Mouse (Mus musculus) embryonic fibroblast, embryonic 13.5 days (primary cell): ENCODE measurements around the gene Amph.

Experiments used
- CTCF ChIP-seq: IDR thresholded peaks from 2 replicates; pipeline ENCODE4 v1.5.1; 2011; ENCODE audit warnings: mild to moderate bottlenecking, control low read depth, low read length, moderate library complexity, borderline replicate concordance; ENCODE audit not compliant: insufficient read depth
- POLR2A ChIP-seq: IDR thresholded peaks from 2 replicates; pipeline ENCODE4 v1.6.1; 2011; ENCODE audit warnings: low read depth, mild to moderate bottlenecking, control low read depth, low read length, moderate library complexity

- TF ChIP-seq CTCF (no peak), POLR2A (no peak)
These were observed 161.3 kb downstream of the Amph start for GRCm38 (mm10) chr13:19109331-19109730.
